Mouse (Mus musculus) midbrain, embryonic 10.5 days (tissue): ENCODE data around the gene Slc25a39. TPM values are rescaled to one million over a fixed set of nuclear protein-coding genes. Genes with fewer than 3 reads are reported as not detected.
A peak's percentile ranks its signal among the peaks of the same experiment; 100 is the strongest.

Source experiments
- DNase-seq: peaks from one replicate; pipeline ENCODE4 v3.0.0-alpha.2; 2017; ENCODE audit warnings: low spot score
- H3K27ac ChIP-seq: fragments of 300-500 bp; sonication (generic); replicated peaks from 2 replicates; pipeline ENCODE4 v1.5.1; 2016; ENCODE audit warnings: mild to moderate bottlenecking
- H3K27me3 ChIP-seq: fragments of 300-500 bp; sonication (generic); 2 replicates; pipeline ENCODE4 v1.6.1; 2016; ENCODE audit warnings: low read depth, mild to moderate bottlenecking; ENCODE audit not compliant: poor library complexity, severe bottlenecking
- H3K36me3 ChIP-seq: fragments of 300-500 bp; sonication (generic); 2 replicates; pipeline ENCODE4 v1.6.1; 2016; ENCODE audit warnings: mild to moderate bottlenecking, moderate library complexity
- H3K4me1 ChIP-seq: fragments of 300-500 bp; sonication (generic); 2 replicates; pipeline ENCODE4 v1.6.1; 2016
- H3K4me3 ChIP-seq: fragments of 300-500 bp; sonication (generic); 2 replicates; pipeline ENCODE4 v1.5.1; 2016; ENCODE audit warnings: mild to moderate bottlenecking, moderate library complexity
- H3K9me3 ChIP-seq: fragments of 300-500 bp; sonication (generic); replicated peaks from 2 replicates; pipeline ENCODE4 v1.6.1; 2016; ENCODE audit warnings: mild to moderate bottlenecking
- WGBS: fragments of 180-500 bp; shearing (Covaris S2); methylation state at CpG from one replicate; pipeline ENCODE4 v1.1.7; 2016; 5-methylcytosine and 5-hydroxymethylcytosine counted together
- polyA plus RNA-seq: library from polyadenylated mRNA; unstranded; fragments of >200 nt; fragmentation: Nextera tagmentation; extraction: Ambion mirVana; gene quantifications from 2 replicates; pipeline ENCODE4 v1.2.1, GENCODE M21; 2016

Slc25a39 gene
- polyA plus RNA-seq, 1 experiment from 2014 or later, result 249 TPM

GRCm38 (mm10) chr11:102405544-102406285 lies 2.0 kb downstream of the Slc25a39 start:
- Histone ChIP-seq H3K27ac (peak overlapping the region; percentile 91), H3K9me3 (no peaks in the 10 kb centered on the region), H3K4me3 (peak overlapping the region; percentile 82), H3K27me3 (peaks cover 20% of the 10 kb centered on the region), H3K4me1 (peaks cover 61% of the 10 kb centered on the region), H3K36me3 (peaks cover 44% of the 10 kb centered on the region)
- 89% methylated on average over 11 of the region's 11 CpGs for WGBS
- no peak for DNase-seq

- H3K27ac ChIP-seq, result peak overlapping the region; percentile 24; the same call in 1 of the 2 replicates
- H3K4me3 ChIP-seq, result peak overlapping the region; percentile 27; the same call in 1 of the 2 replicates
- 86% methylated on average over 18 of the region's 18 CpGs for WGBS
These were observed 3.4 kb downstream of the Slc25a39 start for GRCm38 (mm10) chr11:102404161-102405010.

GRCm38 (mm10) chr11:102403657-102404056 lies 4.1 kb downstream of the Slc25a39 start:
- DNase-seq, result no peak
- Histone ChIP-seq H3K4me3 (no peak overlapping the region; the same call in 1 of the 2 replicates), H3K27me3 (peaks cover 40% of the 10 kb centered on the region), H3K4me1 (peaks cover 69% of the 10 kb centered on the region), H3K27ac (no peak overlapping the region), H3K9me3 (no peaks in the 10 kb centered on the region), H3K36me3 (peaks cover 58% of the 10 kb centered on the region)
- WGBS, result 95% methylated on average over 11 of the region's 11 CpGs

More at GRCm38 (mm10) chr11:102404161-102405010, 3.4 kb downstream of the Slc25a39 start:
- H3K36me3 ChIP-seq, result peaks cover 56% of the 10 kb centered on the region
- H3K4me1 ChIP-seq, result peaks cover 71% of the 10 kb centered on the region
- H3K9me3 ChIP-seq, result no peaks in the 10 kb centered on the region
- DNase-seq, result no peak
- H3K27me3 ChIP-seq, result peaks cover 33% of the 10 kb centered on the region

GRCm38 (mm10) chr11:102401898-102402500 lies 5.7 kb downstream of the Slc25a39 start:
- H3K27me3 ChIP-seq, result peaks cover 57% of the 10 kb centered on the region
- H3K27ac ChIP-seq, result no peak overlapping the region
- peaks cover 69% of the 10 kb centered on the region for H3K4me1 ChIP-seq
- H3K4me3 ChIP-seq, result no peak overlapping the region
- peaks cover 66% of the 10 kb centered on the region for H3K36me3 ChIP-seq
- no peak for DNase-seq
- 62% methylated on average over 12 of the region's 12 CpGs for WGBS
- no peaks in the 10 kb centered on the region for H3K9me3 ChIP-seq

GRCm38 (mm10) chr11:102400513-102401084 lies 7.1 kb downstream of the Slc25a39 start:
- 24% methylated on average over 12 of the region's 12 CpGs for WGBS
- no peak for DNase-seq
- Histone ChIP-seq H3K9me3 (no peaks in the 10 kb centered on the region), H3K27me3 (peaks cover 62% of the 10 kb centered on the region), H3K4me1 (peaks cover 69% of the 10 kb centered on the region), H3K36me3 (peaks cover 65% of the 10 kb centered on the region), H3K27ac (no peak overlapping the region), H3K4me3 (peak overlapping the region; percentile 9; the same call in 1 of the 2 replicates)

GRCm38 (mm10) chr11:102399610-102400072 lies 8.1 kb downstream of the Slc25a39 start:
- Histone ChIP-seq H3K4me1 (peaks cover 69% of the 10 kb centered on the region), H3K27me3 (peaks cover 71% of the 10 kb centered on the region), H3K9me3 (no peaks in the 10 kb centered on the region), H3K27ac (peak overlapping the region; percentile 28; the same call in 1 of the 2 replicates), H3K36me3 (peaks cover 57% of the 10 kb centered on the region), H3K4me3 (peak overlapping the region; percentile 43)
- DNase-seq, result peak; percentile 48
- 2% methylated on average over 34 of the region's 34 CpGs for WGBS

DNA sequence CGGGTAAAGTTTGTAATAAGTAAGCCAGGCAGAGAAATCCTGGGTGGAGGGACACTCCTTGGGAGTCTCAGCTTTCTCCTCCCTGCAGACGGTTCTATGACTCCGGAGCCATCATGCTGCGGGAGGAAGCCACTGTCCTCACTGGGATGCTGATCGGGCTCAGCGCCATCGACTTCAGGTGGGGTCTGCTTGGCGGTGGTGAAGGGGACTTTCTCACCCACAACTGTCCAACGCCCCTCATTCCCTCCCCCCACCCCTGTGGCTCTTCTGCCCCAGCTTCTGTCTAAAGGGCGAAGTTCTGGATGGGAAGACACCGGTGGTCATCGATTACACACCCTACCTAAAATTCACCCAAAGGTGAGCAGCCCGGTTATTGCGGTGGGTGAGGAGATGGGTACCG lies 8.6 kb downstream of the Slc25a39 start:
- 17% methylated on average over 15 of the region's 15 CpGs for WGBS
- peak overlapping the region; percentile 43 for H3K4me3 ChIP-seq
- peaks cover 76% of the 10 kb centered on the region for H3K27me3 ChIP-seq

DNA sequence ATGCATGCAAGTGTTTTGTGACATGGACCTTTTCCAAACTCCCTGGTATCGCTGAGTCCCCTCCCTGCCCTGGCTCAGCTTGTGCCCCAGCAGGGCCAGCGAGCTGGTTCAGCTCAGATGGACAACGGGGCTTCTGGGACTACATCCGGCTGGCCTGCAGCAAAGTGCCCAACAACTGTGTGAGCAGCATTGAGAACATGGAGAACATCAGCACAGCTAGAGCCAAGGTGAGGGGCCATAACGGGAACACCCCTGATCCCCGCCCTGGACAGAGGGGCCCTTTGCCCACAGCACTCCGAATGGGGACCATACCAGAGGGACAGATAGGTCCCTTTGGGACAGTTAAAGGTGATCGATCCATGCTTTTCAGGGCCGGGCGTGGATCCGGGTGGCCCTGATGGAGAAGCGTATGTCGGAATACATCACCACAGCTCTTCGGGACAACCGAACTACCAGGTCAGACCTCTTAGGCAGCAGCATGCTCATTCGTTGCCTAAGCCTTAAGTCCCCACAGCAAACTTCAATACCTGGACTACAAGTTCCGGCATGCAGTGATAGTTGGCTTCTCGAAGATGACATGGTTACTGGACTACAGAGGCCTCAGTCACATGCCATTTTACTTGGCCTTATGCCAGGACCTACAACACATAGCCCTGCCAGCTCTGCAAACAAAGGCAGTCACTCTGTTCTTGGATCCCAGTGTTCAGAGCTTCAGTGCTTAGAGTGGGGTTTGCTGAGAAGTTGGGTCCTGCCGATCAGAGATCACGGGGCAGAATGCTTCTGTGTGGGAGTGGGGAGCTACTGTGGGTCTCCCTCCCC lies 9.5 kb downstream of the Slc25a39 start:
- Histone ChIP-seq H3K4me1 (peaks cover 78% of the 10 kb centered on the region), H3K9me3 (no peaks in the 10 kb centered on the region), H3K36me3 (peaks cover 43% of the 10 kb centered on the region), H3K27me3 (peaks cover 79% of the 10 kb centered on the region), H3K27ac (no peak overlapping the region), H3K4me3 (no peak overlapping the region)
- DNase-seq, result no peak
- WGBS, result 86% methylated on average over 20 of the region's 20 CpGs

More for the DNA sequence above, 8.6 kb downstream of the Slc25a39 start:
- Histone ChIP-seq H3K4me1 (peaks cover 69% of the 10 kb centered on the region), H3K36me3 (peaks cover 52% of the 10 kb centered on the region), H3K9me3 (no peaks in the 10 kb centered on the region), H3K27ac (no peak overlapping the region)
- no peak for DNase-seq

- no peak for DNase-seq
- WGBS, result 81% methylated on average over 7 of the region's 7 CpGs
- Histone ChIP-seq H3K4me1 (peaks cover 79% of the 10 kb centered on the region), H3K9me3 (no peaks in the 10 kb centered on the region), H3K36me3 (peaks cover 28% of the 10 kb centered on the region), H3K27ac (no peak overlapping the region), H3K27me3 (peaks cover 69% of the 10 kb centered on the region), H3K4me3 (peak overlapping the region; percentile 20; the same call in 1 of the 2 replicates)
These were observed 11.0 kb downstream of the Slc25a39 start for GRCm38 (mm10) chr11:102396671-102397141.

DNA sequence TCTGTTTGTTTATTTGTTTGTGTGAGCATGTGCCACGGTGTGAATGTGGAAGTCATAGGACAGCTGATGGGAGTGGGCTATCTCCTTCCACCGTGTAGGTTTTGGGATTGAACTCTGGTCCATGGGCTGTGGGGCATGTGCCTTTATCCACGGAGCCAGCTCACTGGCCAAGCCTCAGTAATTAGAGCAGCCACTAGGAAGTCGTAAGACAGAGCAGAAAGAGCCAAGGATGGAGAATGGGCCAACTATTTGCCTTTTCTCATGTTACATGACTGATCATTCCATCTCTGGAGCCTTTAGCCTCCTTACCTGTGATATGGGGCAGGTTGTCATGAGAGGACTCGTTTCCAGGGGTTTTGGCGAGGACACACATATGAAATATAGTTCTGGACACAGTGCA lies 11.5 kb downstream of the Slc25a39 start:
- 70% methylated on average over 6 of the region's 6 CpGs for WGBS
- Histone ChIP-seq H3K4me3 (peak overlapping the region; percentile 20; the same call in 1 of the 2 replicates), H3K36me3 (peaks cover 24% of the 10 kb centered on the region), H3K27me3 (peaks cover 65% of the 10 kb centered on the region), H3K4me1 (peaks cover 78% of the 10 kb centered on the region), H3K9me3 (no peaks in the 10 kb centered on the region), H3K27ac (no peak overlapping the region)
- no peak for DNase-seq

GRCm38 (mm10) chr11:102395250-102395649 lies 12.5 kb downstream of the Slc25a39 start:
- peak; percentile 37 for DNase-seq
- WGBS, result 3% methylated on average over 5 of the region's 5 CpGs
- H3K27ac ChIP-seq, result peak overlapping the region; percentile 53; the same call in 1 of the 2 replicates
- peaks cover 55% of the 10 kb centered on the region for H3K27me3 ChIP-seq
- H3K9me3 ChIP-seq, result no peaks in the 10 kb centered on the region
- peak overlapping the region; percentile 74 for H3K4me3 ChIP-seq
- H3K4me1 ChIP-seq, result peaks cover 71% of the 10 kb centered on the region
- peaks cover 18% of the 10 kb centered on the region for H3K36me3 ChIP-seq
